Mouse (Mus musculus): ENCODE measurements around the gene Tmem164. TPM values are rescaled to one million over a fixed set of nuclear protein-coding genes. Genes with fewer than 3 reads are reported as not detected.

Tmem164 gene
- total and polyA plus RNA-seq, 3 experiments = 14.3 to 27.2 (median 16.3) TPM

DNA sequence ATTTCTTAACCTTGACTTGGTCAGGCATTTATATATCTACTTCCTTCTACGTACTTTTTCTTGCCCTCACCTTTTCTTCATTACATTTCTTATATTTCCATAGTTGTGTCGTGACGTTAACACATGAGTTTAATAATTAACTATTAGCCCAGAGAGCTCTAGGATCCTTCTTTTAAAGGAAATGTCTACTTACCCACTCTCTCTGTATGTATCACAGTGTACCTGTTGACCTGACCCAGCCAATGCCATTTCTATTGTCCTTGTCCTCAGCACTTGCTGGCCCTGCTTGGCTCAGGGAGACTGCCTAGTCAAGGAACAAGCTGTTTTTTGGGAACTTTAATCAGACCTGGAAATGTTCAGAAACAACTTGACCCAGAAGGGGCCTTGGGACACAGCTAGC, 40.7 kb downstream of the Tmem164 start:
- Histone ChIP-seq H3K9ac (ENCODE audit: low read depth, low read length) (no peak overlapping the region), H3K27ac (no peak overlapping the region), H3K36me3 (ENCODE audit: control insufficient read depth, insufficient read depth, low read length) (no peaks in the 10 kb centered on the region; the same call in 1 of the 2 replicates), H3K4me1 (ENCODE audit: control insufficient read depth, insufficient read depth, low read length) (peaks cover 4% of the 10 kb centered on the region), H3K27me3 (ENCODE audit: control insufficient read depth, insufficient read depth, low read length) (no peaks in the 10 kb centered on the region), H3K4me3 (no peak overlapping the region), H3K79me2 (replicated peaks; ENCODE audit: control insufficient read depth, insufficient read depth, low read length) (no peaks in the 10 kb centered on the region)
- no peak for DNase-seq
- 83% methylated on average over 3 of the region's 3 CpGs for WGBS
- intact Hi-C loops (cut with DNase I) = no loop called here
- TF ChIP-seq EP300 (IDR thresholded peaks at IDR 0.05; ENCODE audit: insufficient read depth, low read depth, low read length) (no peak), CTCF (IDR thresholded peaks at IDR 0.05) (no peak)

DNA sequence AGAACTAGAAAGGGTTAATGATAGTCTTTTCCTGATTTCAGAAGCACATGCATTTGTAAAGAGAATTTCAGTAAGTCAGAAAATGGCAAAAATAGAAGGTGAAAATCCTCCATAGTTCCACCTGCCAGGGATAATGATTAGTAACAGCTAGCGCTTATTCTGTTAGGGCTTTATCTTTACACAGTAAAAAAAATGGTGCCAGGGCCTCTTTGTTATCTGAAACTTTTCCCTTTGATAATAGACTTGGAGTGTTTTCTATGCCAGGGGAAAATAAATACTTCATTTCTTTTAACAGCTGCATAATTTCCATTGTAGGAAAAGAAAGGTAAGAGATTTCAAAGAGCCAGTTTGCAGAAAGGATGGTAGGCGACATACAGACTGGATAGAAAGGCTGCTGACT, 43.0 kb downstream of the Tmem164 start:
- Histone ChIP-seq H3K4me1 (ENCODE audit: control insufficient read depth, insufficient read depth, low read length) (peaks cover 2% of the 10 kb centered on the region), H3K27ac (no peak overlapping the region), H3K4me3 (no peak overlapping the region), H3K27me3 (ENCODE audit: control insufficient read depth, insufficient read depth, low read length) (no peaks in the 10 kb centered on the region), H3K36me3 (ENCODE audit: control insufficient read depth, insufficient read depth, low read length) (no peaks in the 10 kb centered on the region), H3K9ac (ENCODE audit: low read depth, low read length) (no peak overlapping the region), H3K79me2 (replicated peaks; ENCODE audit: control insufficient read depth, insufficient read depth, low read length) (no peaks in the 10 kb centered on the region)
- DNase-seq = no peak
- no peak for TF ChIP-seq EP300 (IDR thresholded peaks at IDR 0.05; ENCODE audit: insufficient read depth, low read depth, low read length)
- TF ChIP-seq POLR2A (IDR thresholded peaks at IDR 0.05; ENCODE audit: insufficient read depth, low read depth, low read length) = no peak
- no peak for TF ChIP-seq CTCF (IDR thresholded peaks at IDR 0.05)
- 79% methylated on average over 2 of the region's 2 CpGs for WGBS
- intact Hi-C loops (cut with DNase I) = no loop called here

DNA sequence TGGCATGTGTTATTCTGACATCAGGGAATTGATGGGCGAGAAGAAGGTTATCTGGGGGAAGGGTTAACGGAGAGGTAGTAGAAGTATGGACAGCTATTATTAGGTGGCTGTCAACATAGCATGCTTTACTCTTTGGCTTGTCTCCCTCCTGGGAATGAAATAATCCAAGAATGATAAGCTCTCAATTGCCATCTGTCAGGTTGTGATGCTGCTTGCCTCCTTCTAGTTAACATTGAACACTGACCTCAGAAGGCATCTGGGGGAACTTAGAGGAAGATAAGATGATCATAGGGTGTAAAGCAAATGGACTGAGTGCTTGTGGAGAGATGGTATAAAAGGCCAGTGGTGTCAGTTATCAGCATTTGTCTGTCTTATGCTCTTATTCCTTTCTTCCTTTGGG, 44.4 kb downstream of the Tmem164 start:
- no peaks in the 10 kb centered on the region for H3K79me2 ChIP-seq (replicated peaks; ENCODE audit: control insufficient read depth, insufficient read depth, low read length)
- H3K4me1 ChIP-seq (ENCODE audit: control insufficient read depth, insufficient read depth, low read length) = peaks cover 2% of the 10 kb centered on the region
- DNase-seq = no peak
- H3K27me3 ChIP-seq (ENCODE audit: control insufficient read depth, insufficient read depth, low read length) = no peaks in the 10 kb centered on the region
- TF ChIP-seq CTCF (IDR thresholded peaks at IDR 0.05) (no peak), POLR2A (IDR thresholded peaks at IDR 0.05; ENCODE audit: insufficient read depth, low read depth, low read length) (no peak), EP300 (IDR thresholded peaks at IDR 0.05; ENCODE audit: insufficient read depth, low read depth, low read length) (no peak)
- WGBS = 50% methylated on average over 2 of the region's 2 CpGs
- intact Hi-C loops (cut with DNase I) = no loop called here
- H3K4me3 ChIP-seq = no peak overlapping the region
- H3K27ac ChIP-seq = no peak overlapping the region
- H3K36me3 ChIP-seq (ENCODE audit: control insufficient read depth, insufficient read depth, low read length) = no peaks in the 10 kb centered on the region
- H3K9ac ChIP-seq (ENCODE audit: low read depth, low read length) = no peak overlapping the region

DNA sequence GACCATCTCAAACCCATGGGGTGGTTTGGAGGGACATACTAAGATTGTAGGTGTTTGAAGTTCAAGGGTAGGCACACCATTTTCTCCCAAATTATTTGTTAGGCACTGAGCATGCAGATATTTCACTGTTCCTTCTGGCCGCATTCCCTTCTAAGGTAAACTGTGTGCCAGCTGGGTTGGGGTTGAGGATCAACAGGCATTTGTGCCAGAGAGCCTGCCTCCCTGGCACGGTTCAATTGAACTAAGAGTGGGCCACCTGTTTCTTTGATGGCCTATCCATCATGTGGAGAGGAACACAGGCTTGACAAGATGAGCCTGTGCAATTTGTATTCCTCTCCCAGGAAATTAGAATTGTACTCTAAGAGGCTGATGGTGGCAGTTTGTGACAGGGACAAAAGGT, 45.1 kb downstream of the Tmem164 start:
- no peak overlapping the region for H3K27ac ChIP-seq
- no peaks in the 10 kb centered on the region for H3K79me2 ChIP-seq (replicated peaks; ENCODE audit: control insufficient read depth, insufficient read depth, low read length)
- TF ChIP-seq CTCF (IDR thresholded peaks at IDR 0.05) (no peak), EP300 (IDR thresholded peaks at IDR 0.05; ENCODE audit: insufficient read depth, low read depth, low read length) (no peak), POLR2A (IDR thresholded peaks at IDR 0.05; ENCODE audit: insufficient read depth, low read depth, low read length) (no peak)
- peaks cover 1% of the 10 kb centered on the region for H3K4me1 ChIP-seq (ENCODE audit: control insufficient read depth, insufficient read depth, low read length)
- H3K27me3 ChIP-seq (ENCODE audit: control insufficient read depth, insufficient read depth, low read length) = no peaks in the 10 kb centered on the region
- DNase-seq = no peak
- no peak overlapping the region for H3K9ac ChIP-seq (ENCODE audit: low read depth, low read length)
- no peaks in the 10 kb centered on the region for H3K36me3 ChIP-seq (ENCODE audit: control insufficient read depth, insufficient read depth, low read length)
- intact Hi-C loops (cut with DNase I) = no loop called here
- H3K4me3 ChIP-seq = no peak overlapping the region
- WGBS = 64% methylated on average over 2 of the region's 2 CpGs

DNA sequence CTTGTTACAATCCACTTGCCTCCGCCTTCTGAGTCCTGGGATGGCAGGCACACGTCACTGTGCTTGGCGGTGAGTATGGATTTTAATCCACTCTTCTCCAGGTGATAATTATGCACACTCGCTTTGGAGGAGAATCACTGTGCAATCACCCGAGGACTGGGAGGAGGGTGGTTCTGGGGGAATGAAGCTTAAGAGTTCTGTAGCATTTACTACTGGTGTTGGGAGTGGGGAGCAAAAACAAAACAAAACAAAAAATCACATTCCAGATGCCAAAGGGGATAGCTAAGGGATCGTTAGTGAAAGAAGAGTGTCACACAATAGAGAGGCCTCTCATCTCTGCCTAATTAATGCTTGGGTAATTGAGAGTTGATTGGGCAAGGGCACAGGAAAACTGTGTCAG, 46.6 kb downstream of the Tmem164 start:
- no peak overlapping the region for H3K4me3 ChIP-seq
- WGBS = 81% methylated on average over 6 of the region's 6 CpGs
- intact Hi-C loops (cut with DNase I) = no loop called here
- no peaks in the 10 kb centered on the region for H3K4me1 ChIP-seq (ENCODE audit: control insufficient read depth, insufficient read depth, low read length)
- H3K27ac ChIP-seq = no peak overlapping the region
- H3K9ac ChIP-seq (ENCODE audit: low read depth, low read length) = no peak overlapping the region
- TF ChIP-seq CTCF (IDR thresholded peaks at IDR 0.05) = no peak
- no peak for DNase-seq
- no peaks in the 10 kb centered on the region for H3K79me2 ChIP-seq (replicated peaks; ENCODE audit: control insufficient read depth, insufficient read depth, low read length)
- H3K36me3 ChIP-seq (ENCODE audit: control insufficient read depth, insufficient read depth, low read length) = no peaks in the 10 kb centered on the region
- no peaks in the 10 kb centered on the region for H3K27me3 ChIP-seq (ENCODE audit: control insufficient read depth, insufficient read depth, low read length)

DNA sequence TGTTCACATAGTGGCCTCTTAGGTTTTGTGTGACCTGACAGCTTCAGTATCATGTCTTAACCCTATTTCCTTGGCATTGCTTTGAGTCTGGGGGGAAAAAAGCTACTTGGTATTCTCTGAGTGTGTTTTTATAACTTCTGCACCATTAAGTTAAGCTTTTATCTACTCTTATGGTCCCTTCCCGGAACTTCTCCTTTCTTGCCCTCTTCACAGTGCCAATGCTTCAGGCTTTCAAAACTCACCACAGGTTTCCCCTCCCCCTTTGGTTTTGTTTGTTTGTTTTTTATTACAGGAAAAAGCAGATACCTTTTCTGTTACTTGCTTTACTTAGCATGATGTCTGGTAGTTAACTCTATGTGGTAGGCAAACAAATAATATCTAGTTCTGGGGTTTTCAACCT, 47.8 kb downstream of the Tmem164 start:
- intact Hi-C loops (cut with DNase I) = no loop called here
- H3K27ac ChIP-seq = no peak overlapping the region
- H3K27me3 ChIP-seq (ENCODE audit: control insufficient read depth, insufficient read depth, low read length) = no peaks in the 10 kb centered on the region
- TF ChIP-seq POLR2A (IDR thresholded peaks at IDR 0.05; ENCODE audit: insufficient read depth, low read depth, low read length) (no peak), EP300 (IDR thresholded peaks at IDR 0.05; ENCODE audit: insufficient read depth, low read depth, low read length) (no peak), CTCF (IDR thresholded peaks at IDR 0.05) (no peak)
- no peaks in the 10 kb centered on the region for H3K36me3 ChIP-seq (ENCODE audit: control insufficient read depth, insufficient read depth, low read length)
- H3K9ac ChIP-seq (ENCODE audit: low read depth, low read length) = no peak overlapping the region
- no peak overlapping the region for H3K4me3 ChIP-seq
- 76% methylated on average over 1 of the region's 1 CpGs for WGBS
- no peaks in the 10 kb centered on the region for H3K4me1 ChIP-seq (ENCODE audit: control insufficient read depth, insufficient read depth, low read length)
- H3K79me2 ChIP-seq (replicated peaks; ENCODE audit: control insufficient read depth, insufficient read depth, low read length) = no peaks in the 10 kb centered on the region
- DNase-seq = no peak
